Mouse (Mus musculus) cerebellum, adult 2 months (tissue): Measurements from ENCODE around the gene Epm2aip1. TPM values are rescaled to one million over a fixed set of nuclear protein-coding genes. Genes with fewer than 3 reads are reported as not detected.

Experiments used
- DNase-seq, 2 experiments: peaks; one replicate each; pipeline ENCODE4 v3.0.0; 2021
- H3K27ac ChIP-seq: fragments of 200-500 bp; 2 replicates; pipeline ENCODE4 v1.5.1; 2012; ENCODE audit warnings: low read length, control low read depth, inconsistent platforms; ENCODE audit not compliant: insufficient read depth
- H3K27me3 ChIP-seq: fragments of 200-500 bp; 2 replicates; pipeline ENCODE4 v1.6.1; 2012; ENCODE audit warnings: inconsistent platforms, mild to moderate bottlenecking, low read length, moderate library complexity; ENCODE audit not compliant: control insufficient read depth, insufficient read depth
- H3K4me1 ChIP-seq: fragments of 200-500 bp; 2 replicates; pipeline ENCODE4 v1.6.1; 2011; ENCODE audit warnings: low read length; ENCODE audit not compliant: control insufficient read depth, insufficient read depth
- H3K4me3 ChIP-seq: fragments of 200-500 bp; replicated peaks from 2 replicates; pipeline ENCODE3; 2011; ENCODE audit warnings: mild to moderate bottlenecking, low read depth, low read length, control low read depth; ENCODE audit not compliant: insufficient read depth
- CTCF ChIP-seq: fragments of 200-500 bp; IDR thresholded peaks from 2 replicates; pipeline ENCODE4 v1.5.1; 2011; ENCODE audit warnings: low read depth, mild to moderate bottlenecking, control low read depth, low read length, moderate library complexity, borderline replicate concordance; ENCODE audit not compliant: insufficient read depth
- POLR2A ChIP-seq: fragments of 200-500 bp; IDR thresholded peaks from 2 replicates; pipeline ENCODE4 v1.6.1; 2011; ENCODE audit warnings: low read length, control low read depth, borderline replicate concordance; ENCODE audit not compliant: insufficient read depth
- WGBS: fragments of 180-500 bp; shearing (Covaris S2); methylation state at CpG from one replicate; pipeline ENCODE4 v1.1.7; 2018; 5-methylcytosine and 5-hydroxymethylcytosine counted together
- polyA plus RNA-seq: library from polyadenylated mRNA; depleted of rRNA; stranded (reverse); fragments of >200 nt; gene quantifications from 2 replicates; pipeline ENCODE4 v1.2.3, GENCODE M21; 2012

Gene Epm2aip1
- polyA plus RNA-seq, 1 experiment: 52.8 TPM

GRCm38 (mm10) chr9:111272356-111272755 is 627 bp downstream of the Epm2aip1 start:
- peak overlapping the region; percentile 88 for H3K27ac ChIP-seq
- no peak for DNase-seq
- 3% methylated on average over 19 of the region's 19 CpGs for WGBS
- TF ChIP-seq POLR2A (no peak), CTCF (no peak)
- peak overlapping the region; percentile 91 for H3K4me3 ChIP-seq
- H3K27me3 ChIP-seq: no peaks in the 10 kb centered on the region
- peaks cover 9% of the 10 kb centered on the region; the same call in 1 of the 2 replicates for H3K4me1 ChIP-seq

GRCm38 (mm10) chr9:111272996-111273785 is 1.5 kb downstream of the Epm2aip1 start:
- Histone ChIP-seq H3K27ac (no peak overlapping the region), H3K27me3 (no peaks in the 10 kb centered on the region), H3K4me3 (peak overlapping the region; percentile 91), H3K4me1 (peaks cover 9% of the 10 kb centered on the region; the same call in 1 of the 2 replicates)
- WGBS: 49% methylated on average over 15 of the region's 15 CpGs
- TF ChIP-seq POLR2A (no peak), CTCF (no peak)
- no peak for DNase-seq

DNA sequence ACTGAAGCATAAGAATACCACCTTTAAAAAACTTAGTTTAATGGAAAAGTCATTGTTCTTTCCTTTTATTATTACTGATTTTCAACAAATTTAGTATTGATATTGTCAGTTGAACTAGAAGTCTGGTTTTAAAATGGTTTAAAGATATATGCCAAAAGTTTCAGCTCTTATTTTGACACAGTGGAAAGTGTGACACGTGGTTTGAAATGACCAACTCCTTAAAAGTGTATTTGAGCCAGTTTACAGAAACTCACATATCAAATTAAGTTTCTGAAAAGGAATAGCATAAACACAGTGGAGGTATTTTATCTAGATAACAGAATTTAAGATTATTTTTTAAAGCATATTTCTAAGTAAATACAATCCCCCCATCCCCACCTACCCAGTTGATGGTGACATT is 2.2 kb downstream of the Epm2aip1 start:
- H3K4me3 ChIP-seq: no peak overlapping the region
- no peaks in the 10 kb centered on the region for H3K27me3 ChIP-seq
- H3K4me1 ChIP-seq: peaks cover 9% of the 10 kb centered on the region; the same call in 1 of the 2 replicates
- no peak for TF ChIP-seq CTCF
- no peak for TF ChIP-seq POLR2A
- 38% methylated on average over 1 of the region's 1 CpGs for WGBS
- no peak overlapping the region for H3K27ac ChIP-seq
- DNase-seq: no peak

DNA sequence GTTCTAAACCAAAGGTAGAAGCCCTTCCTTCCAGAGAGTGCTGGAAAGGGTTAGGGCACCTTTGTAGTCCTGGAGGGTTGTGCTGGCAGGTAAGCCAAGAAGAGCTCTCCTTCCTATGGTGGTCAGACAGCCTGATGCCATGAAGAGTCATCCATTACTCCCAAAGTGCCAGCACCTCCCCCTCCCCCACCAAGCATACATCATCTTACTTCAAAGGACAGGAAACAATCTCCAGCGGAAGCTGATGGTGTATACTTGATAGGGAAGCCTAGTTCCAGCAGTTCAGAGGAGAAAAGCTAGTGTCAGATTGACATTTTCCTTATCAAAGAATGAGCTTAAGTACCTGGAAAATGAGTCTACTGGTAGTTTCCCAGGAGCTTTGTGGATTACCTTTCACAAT is 3.4 kb downstream of the Epm2aip1 start:
- Histone ChIP-seq H3K4me1 (peaks cover 9% of the 10 kb centered on the region; the same call in 1 of the 2 replicates), H3K4me3 (peak overlapping the region; percentile 21), H3K27ac (no peak overlapping the region), H3K27me3 (no peaks in the 10 kb centered on the region)
- DNase-seq: no peak
- WGBS: 47% methylated on average over 1 of the region's 1 CpGs
- TF ChIP-seq POLR2A (no peak), CTCF (no peak)

DNA sequence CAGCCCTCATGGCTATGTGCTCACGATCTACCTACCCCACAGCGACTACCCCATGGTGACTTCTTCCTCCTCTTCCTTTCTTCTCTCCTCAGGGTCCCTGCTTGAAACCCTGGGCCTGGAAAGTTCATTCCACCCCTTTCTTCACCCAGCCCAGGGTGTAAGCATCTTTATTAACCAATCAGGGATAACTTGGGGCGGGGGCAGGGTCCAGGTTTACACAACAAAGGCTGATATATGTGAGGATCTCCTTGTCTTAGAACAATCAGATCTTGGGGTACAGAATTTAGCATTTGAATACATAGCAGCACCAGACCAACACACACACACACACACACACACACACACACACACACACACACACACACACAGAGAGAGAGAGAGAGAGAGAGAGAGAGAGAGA is 13.3 kb downstream of the Epm2aip1 start:
- no peak for TF ChIP-seq POLR2A
- TF ChIP-seq CTCF: no peak
- H3K4me1 ChIP-seq: no peaks in the 10 kb centered on the region
- H3K27ac ChIP-seq: no peak overlapping the region
- H3K4me3 ChIP-seq: no peak overlapping the region
- DNase-seq: no peak
- WGBS: 38% methylated on average over 3 of the region's 3 CpGs
- no peaks in the 10 kb centered on the region for H3K27me3 ChIP-seq

DNA sequence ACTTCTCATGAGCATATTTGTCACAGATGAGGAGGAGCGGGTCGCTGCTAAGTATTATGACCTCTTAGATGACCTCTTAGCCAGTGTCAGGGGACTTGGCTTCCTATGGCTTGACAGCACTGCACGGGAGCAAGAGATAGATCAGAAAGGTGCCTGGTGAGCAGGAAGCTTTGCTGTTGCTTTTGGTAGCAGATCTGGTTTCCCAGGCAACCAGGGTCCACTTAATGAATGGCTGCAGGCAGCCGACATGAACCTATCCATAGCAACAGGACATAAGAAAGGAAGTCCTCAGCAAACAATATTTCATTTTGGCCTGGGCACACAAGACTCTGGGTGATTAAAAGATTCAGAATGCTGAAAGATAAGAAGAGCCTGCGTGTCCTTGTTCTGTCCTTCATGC is 13.9 kb downstream of the Epm2aip1 start:
- 23% methylated on average over 5 of the region's 5 CpGs for WGBS
- Histone ChIP-seq H3K4me1 (no peaks in the 10 kb centered on the region), H3K4me3 (no peak overlapping the region), H3K27me3 (no peaks in the 10 kb centered on the region), H3K27ac (no peak overlapping the region)
- DNase-seq: no peak
- TF ChIP-seq POLR2A (no peak), CTCF (no peak)

- Histone ChIP-seq H3K4me1 (no peaks in the 10 kb centered on the region), H3K27me3 (no peaks in the 10 kb centered on the region), H3K27ac (no peak overlapping the region), H3K4me3 (no peak overlapping the region)
- 70% methylated on average over 2 of the region's 2 CpGs for WGBS
- no peak for DNase-seq
- TF ChIP-seq POLR2A (no peak), CTCF (no peak)
Observed at GRCm38 (mm10) chr9:111286468-111286867, 14.7 kb downstream of the Epm2aip1 start.

- Histone ChIP-seq H3K4me1 (no peaks in the 10 kb centered on the region), H3K4me3 (no peak overlapping the region), H3K27me3 (no peaks in the 10 kb centered on the region), H3K27ac (no peak overlapping the region)
- WGBS: 97% methylated on average over 4 of the region's 4 CpGs
- no peak for TF ChIP-seq POLR2A
- no peak for TF ChIP-seq CTCF
- no peak for DNase-seq
Observed at GRCm38 (mm10) chr9:111287956-111288355, 16.2 kb downstream of the Epm2aip1 start.
